Mouse (Mus musculus): ENCODE results near the gene Pdk1.

DNA sequence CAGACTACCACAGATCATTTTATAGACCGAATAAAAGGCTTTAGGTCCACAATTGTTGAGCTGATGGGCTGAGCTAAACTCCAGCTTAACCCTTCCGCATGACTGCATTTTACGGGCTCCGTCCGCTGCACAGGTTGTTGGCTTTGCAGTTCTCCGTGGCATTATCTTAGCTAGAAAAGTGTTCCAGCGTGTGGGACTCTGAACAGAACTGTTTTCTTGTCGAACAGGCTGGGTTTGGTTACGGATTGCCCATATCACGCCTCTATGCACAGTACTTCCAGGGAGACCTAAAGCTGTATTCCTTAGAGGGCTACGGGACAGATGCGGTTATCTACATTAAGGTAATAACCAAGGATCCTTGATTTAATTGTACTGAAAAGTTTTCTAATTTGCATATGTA is 24.4 kb downstream of the Pdk1 start:
- TF ChIP-seq CTCF (conservative IDR thresholded peaks at IDR 0.05; ENCODE audit: insufficient read depth, insufficient read length, low read depth, low read length) (no peak), POLR2A (IDR thresholded peaks at IDR 0.05; ENCODE audit: low read depth, low read length) (no peak)

Measured in kidney, adult 2 months (tissue).